Mouse (Mus musculus) cerebellum, adult 8-10 months (tissue): Measurements from ENCODE around the gene Cryba2.

Experiments
- DNase-seq: peaks from one replicate; pipeline ENCODE4 v3.0.0; 2022

Gene Cryba2

DNA sequence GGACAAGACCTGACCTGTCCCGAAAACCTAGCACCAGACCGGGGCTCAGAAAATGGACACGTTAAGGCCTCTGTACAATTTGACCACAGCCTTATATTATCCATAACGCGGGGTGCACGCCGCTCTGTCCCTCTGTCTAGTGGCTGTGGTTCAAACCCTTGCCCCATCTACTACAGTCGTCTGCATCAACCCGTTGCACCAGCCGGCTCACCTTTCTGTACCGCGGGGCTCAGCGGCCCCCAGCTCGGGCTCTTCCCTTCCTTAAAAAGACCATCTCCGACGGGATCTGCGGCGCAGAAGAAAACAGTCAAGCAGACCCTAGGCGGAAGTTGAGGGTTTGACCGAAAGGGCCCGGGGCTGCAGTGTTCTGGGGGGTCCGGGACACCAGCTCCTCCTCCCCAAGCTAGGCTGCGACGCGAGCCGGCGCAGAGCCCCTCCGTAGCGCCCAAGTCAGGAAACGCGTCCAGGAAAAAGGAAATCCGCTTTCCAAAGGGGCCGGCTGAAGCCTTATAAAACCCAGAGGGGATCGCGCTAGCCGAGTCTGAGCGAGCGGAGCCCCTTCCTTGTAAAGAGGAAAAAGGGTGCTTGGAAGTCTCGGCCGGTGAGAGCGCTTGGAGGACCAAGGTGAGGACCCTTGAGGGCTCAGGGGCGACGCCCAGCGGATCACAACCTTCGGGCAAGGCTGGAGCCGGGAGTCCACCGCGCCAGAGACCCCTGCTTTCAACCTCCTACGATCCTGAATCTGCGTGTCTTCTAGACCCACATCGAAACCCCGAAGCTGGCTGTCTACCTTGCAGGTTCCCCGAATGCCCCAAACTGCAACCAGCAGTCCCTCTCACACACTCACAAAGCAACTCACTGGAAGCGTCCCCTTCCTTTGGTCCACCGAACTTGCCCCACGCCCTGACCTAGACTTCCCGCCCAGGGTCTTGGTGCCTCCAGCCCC, 8.5 kb downstream of the Cryba2 start:
- no peak for DNase-seq

DNA sequence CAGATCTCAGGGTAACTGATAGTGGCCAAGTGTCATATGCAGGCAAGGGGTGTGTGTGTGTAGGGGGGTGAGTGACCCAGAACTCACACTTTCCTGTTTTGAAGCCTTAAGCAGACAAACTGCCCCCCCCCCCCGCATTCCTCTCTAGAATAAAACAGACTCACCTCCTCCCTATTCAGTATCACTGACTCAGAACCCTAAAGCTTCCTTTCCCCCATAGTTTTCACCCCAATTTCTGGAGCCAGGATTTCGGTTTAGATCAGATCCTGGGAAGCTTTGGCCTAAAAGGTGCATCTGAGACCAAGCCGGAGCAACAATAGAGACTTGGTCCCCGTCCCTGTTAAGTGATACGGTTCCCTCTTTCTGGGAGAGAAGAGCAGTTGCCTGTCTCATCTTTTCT, 9.5 kb downstream of the Cryba2 start:
- no peak for DNase-seq

DNA sequence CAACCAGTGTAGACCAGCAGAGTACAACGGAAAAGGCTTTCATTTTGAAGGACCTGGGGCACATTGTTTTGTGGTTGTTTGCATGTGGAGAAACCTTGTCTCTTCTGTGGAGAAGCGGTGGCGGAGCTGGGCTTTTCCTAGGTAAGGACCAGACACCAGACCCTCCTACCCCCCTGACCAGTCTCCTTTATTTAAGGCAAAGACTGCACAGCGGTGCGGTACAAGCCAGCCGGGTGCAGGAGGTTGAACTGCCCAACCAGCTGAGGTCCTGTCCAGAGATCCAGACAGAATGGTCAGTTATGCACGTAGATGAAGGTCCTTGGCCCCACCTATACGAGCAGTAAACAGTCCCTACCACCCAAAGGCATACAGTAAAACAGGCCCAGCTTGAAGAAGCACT, 10.1 kb downstream of the Cryba2 start:
- DNase-seq, result no peak

DNA sequence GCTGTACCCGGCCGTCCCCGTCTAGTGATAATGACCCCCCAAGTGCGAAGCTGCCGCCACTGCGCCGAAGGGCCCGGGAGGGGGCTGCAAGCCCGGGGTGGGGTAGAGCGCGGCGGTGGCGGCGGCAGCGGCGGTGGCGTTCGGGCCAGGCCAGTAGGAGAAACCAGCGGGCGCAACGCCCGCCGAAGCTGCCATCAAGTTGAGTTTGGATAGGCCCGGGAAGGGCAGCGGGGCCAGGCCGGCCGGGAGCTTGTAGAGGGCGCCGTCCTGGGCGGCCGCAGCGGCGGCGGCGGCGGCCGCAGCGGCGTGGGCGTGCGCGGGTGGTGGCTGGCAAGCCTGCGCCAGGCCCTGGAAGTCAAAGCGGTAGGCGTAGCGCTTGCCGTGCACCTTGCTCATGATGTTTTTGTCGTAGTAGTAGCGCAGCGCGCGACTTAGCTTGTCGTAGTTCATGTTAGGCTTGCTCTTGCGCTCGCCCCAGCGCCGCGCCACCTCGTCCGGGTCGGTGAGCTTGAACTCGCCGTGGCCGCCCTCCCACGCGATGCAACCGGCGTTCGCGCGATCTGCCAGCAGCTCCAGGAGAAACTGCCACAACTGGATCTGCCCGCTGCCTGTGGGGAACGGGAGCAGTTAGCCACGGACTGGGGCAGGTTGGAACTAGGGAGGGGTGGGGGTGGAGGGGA, 10.7 kb downstream of the Cryba2 start:
- DNase-seq, result no peak

DNA sequence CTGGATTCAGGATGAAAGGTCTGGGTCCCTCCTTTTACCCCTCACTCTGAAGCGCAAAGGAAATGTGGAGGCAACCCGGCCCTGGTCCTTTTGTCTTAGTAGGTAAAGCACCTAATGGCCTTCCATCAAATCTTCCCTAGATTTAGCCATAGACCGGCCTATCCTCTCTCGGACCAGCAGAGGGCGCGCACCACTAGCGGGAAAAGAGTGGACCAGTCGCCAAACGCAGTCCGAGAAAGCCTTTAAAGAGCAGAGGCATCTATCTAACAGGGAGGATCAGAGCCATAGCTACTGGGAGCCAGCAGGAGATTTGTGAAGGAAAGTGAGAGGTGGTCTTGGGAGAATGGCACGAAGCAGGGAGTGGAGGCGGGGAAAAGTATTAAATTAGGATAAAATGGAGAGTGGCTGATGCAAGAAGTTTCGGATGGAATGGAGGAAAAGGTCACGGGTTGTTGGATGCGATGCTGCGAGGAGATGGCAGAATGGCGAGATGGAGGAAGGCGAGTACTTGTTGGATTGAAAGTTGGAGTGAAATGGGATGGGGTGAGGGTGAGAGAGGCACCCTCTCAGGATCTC, 12.1 kb downstream of the Cryba2 start:
- peak; percentile 73 for DNase-seq

DNA sequence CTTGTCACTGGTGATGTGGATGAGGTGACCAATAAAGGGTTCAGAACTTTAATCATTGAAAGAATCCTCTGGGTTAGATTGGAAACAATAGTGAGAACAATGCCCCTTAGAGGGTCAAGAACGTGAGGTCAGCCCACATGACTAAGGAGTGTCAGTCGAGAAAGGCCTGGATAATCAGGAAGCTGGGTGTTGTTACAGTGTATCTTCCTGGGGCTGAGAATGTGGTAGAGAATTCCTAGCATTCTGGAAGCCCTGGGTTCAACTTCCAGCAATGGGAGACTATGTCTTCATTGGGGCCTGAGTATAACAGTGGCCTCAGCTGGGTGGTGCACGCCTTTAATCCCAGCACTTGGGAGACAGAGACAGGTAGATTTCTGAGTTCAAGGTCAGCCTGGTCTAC, 15.7 kb downstream of the Cryba2 start:
- DNase-seq, result no peak

DNA sequence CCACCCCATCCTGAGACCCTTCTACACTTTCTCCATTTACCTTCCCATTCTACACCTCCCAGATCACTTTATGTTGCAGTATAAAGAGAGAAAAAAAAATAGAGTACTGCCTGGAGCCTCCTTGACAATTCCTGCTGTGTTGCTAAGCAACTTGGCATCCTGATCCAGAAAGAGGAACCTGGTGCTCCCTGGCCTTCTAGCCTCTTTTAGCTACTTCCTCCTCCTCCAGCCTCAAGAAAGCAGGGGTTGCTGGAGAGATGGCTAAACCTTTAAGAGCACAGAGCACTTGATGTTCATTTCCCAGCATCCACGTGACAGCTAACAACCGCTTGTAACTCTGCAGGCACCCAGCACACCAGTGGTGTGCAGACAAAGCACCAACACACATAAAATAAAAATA, 20.7 kb downstream of the Cryba2 start:
- no peak for DNase-seq

DNA sequence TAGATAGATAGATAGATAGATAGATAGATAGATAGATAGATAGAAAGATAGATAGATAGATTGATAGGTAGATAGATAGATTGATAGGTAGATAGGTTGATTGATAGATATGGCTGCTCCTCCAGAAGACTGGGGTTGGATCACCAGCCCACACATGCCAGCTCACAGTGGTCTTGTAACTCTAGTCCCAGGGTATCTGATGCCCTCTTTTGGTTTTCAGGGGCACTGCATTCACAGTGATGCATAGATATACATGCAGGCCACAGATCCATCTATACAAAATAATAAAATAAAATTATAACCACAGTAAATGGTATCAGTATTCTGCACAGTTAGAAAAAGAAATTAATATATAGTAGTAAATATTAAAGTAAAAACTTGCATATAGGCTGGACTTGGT, 31.2 kb downstream of the Cryba2 start:
- DNase-seq, result no peak

DNA sequence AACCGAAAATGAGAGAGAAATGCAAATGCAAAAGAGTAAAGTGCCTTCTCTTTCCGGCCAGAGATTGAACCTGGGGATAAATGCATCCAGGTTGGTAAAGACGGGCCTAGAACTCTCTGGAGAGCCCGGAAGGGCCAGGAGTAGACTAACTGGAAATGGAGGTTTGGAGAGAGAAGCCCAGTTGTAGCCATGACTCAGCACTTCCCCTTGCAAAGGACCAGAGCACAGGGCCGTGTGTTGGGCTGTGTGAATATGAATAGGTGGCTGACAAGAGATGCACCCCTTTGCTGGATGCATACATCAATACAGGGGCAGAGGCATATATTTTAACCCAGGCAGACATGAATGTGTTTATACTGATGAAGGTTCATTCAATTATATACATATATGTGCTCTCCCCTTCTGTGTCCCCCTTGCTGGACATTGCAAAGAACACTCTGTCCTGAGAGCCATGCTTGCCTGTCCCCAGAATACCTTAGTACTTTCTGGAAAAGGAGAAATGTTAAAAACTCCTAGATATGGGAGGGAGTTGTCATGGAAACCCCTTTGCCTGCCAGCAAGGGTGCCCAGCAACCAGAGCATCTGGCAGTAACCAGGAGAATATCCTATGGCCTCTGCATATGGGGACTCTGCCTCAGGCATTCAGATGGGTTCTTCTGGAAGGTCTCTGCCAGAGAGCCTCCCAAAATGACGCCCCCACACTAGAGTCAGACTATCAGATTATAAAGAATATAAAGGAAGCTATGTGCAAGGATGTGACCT, 33.5 kb downstream of the Cryba2 start:
- DNase-seq, result peak; percentile 25

DNA sequence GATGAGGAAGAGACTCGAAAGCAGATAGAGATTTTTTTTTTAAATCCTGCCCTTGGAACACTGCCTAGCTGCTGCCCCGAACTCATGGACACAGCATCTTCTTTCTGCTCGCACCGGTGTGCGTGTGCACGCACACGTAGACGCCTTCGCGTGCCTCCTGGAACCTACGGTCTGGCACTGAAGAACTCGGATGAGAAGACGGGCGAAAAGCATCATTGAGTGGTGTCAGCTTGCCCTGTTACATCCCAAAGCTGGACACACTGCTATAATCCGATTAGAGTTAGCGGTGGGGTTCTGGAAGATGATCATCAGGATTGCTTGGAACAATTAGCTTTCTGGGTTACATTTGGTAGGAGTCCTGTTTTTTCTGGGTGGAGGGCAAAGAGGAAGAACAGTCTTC, 34.1 kb downstream of the Cryba2 start:
- no peak for DNase-seq

DNA sequence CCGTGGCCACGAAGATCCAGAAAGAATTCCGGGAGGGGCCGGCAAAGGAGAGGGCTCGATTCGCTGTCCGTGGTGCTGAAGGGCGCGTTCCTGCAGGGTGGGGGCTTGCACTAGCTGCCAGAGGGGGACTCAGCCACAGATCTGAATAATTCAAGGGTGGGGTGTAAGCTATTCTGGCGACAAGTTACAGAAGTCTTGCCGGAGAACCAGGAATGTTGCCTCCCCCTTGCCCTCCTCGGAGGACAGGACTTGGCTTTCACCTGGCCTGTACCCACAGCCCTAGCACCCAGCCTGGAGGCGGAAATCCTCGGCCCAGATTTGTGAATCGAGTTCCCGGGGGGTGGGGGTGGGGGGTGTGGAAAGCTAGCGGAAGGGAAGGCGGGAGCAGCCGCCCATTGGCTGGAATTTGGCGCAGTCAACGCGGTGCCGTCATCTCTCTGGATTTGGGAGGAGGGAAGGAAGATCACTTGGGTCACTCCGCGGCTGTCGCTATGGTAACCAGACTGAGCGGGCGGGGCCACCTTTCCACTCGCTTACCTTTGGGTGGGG, 34.7 kb downstream of the Cryba2 start:
- DNase-seq, result peak; percentile 97

DNA sequence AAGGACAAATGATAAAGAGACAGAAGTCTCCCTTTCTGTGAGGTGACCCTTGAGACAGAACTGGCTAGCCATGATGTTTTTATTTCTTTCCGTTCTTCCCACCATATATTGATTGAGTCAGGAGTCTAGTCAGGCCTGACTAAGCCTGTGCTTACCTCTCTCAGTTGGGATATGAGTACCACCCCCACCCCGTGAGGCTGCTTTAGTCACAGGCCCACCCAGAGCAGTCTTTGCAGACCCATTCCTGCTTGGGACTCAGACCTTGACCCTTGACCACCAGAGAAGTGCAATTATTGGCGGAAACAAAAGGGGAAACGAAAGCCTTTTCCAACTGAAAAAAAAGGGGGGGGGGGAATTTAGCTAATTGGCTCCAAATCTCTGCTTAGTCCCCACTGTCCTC, 35.3 kb downstream of the Cryba2 start:
- peak; percentile 35 for DNase-seq

DNA sequence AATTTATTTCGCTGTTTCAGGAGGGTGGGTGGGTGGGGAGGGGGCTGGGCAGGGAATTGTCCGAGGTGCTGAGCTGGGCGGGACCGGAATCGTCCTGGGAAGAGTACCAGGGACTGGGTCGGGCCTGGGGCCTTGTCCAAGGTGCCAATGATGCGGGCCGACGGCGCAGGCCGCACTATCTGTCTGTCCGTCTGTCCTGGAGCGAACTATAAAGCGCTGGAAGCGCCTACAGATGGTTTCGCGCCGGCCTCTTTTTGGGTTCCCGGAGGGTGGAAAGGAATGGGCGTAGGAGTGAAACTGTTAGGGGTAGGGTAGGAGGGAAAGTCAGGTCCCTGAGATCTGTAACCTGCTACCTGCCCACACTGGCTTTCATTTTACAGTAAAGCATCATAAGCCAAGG, 35.7 kb downstream of the Cryba2 start:
- DNase-seq, result peak; percentile 30

DNA sequence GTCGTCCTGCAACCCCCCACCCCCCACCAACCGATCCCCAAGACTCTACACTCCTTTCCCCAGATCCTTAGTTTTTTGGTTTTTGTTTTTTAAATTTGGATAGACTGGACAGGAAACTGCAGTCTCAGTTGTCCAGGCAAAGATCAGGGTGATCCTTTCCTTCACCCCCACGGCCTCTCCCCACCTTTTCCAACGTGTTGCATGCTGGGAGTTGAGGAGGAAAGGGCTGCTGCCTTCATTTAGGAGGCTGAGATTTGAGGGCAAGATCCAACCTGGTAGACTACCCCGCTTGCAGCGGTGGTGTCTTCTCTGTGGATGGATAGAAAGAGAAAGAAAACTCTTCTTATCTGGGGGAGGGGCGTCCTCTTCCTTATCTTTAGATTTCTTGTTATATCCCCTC, 36.2 kb downstream of the Cryba2 start:
- DNase-seq, result peak; percentile 33

DNA sequence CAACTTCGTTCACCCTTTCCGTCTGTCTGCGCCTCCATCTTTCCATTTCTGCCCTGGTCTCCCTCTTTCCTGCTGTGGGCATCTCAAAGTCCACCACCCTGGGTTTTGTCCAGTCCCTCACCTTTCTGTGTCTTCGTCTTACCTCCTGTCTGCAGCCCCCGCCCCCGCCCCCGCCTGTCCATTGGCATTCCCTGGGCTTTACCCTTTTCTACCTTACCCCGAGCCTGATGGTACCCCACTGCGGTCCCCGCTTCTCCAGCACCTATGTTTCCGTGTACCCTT, 36.6 kb downstream of the Cryba2 start:
- peak; percentile 34 for DNase-seq

DNA sequence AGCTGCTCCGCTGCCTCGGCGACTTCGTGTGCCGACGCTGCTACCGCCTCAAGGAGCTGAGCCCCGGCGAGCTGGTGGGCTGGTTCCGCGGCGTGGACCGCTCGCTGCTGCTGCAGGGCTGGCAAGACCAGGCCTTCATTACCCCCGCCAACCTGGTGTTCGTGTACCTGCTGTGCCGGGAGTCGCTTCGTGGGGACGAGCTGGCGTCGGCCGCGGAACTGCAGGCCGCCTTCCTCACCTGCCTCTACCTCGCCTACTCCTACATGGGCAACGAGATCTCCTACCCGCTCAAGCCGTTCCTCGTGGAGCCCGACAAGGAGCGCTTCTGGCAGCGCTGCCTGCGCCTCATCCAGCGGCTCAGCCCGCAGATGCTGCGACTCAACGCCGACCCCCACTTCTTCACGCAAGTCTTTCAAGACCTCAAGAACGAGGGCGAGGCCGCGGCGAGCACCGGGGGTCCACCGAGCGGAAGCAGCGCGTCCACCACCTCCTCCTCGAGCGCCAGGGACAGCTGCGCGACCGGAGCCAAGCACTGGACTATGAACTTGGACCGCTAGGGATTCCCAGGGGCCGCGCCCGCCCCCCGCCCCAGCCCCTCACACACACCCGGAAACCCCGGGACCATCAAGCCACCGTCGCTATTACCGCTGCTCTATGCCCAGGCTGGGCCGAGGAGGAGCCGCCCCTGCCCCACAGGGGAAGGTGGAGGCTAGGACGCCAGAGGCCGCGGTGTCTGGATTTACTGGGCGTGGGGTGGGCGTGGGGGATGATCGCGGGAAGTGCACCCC, 37.1 kb downstream of the Cryba2 start:
- peak; percentile 53 for DNase-seq

DNA sequence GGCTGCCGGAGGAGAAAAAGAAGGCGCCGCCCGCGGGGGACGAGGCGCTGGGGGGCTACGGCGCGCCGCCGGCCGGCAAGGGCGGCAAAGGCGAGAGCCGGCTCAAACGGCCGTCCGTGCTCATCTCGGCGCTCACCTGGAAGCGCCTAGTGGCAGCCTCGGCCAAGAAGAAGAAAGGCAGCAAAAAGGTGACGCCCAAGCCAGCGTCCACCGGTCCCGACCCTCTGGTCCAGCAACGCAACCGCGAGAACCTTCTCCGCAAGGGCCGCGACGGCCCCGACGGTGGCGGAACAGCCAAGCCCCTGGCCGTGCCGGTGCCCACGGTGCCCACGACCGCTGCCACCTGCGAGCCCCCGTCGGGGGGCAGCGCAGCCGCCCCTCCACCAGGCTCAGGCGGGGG, 37.8 kb downstream of the Cryba2 start:
- no peak for DNase-seq

DNA sequence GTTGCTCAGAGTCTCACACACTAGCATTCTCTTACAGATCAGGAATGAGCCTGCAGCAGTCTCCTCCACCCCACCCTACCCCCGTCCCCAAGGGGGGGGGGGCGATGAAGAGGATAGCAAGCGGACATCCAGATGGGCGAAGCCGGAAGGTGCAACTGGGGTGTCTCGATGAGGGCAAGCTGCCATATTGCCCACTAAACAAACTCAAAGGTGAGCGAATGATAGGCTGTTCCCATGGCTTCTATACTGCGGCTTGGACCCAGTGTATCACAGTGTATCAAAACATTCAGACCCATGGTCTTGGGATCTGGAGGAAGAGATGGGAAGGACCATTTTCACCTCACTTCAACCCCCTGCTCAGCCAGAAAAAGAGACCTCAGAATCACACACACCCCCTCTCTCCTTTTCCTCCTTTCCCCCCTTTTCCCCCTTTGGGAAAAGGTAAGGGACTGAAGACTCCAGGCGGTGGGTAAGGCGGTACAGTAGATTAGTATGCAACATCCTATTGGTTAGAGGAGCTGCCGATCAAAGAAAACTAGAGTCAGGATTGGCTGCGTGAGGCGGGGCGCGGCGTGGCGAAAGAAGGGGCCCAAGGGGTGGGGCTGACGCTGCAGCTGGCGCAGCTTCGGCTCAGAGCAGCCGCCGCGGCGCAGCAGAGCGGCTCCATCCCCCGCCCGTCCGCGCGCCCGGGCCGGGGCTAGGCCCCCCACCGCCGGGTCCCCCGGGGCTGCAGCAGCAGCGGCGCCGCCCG, 38.5 kb downstream of the Cryba2 start, which contains the start of gene Cdk5r2:
Cdk5r2 (plus strand) TSS at position 629 of the 751 bp plus-strand sequence.
- peak; percentile 98 for DNase-seq

DNA sequence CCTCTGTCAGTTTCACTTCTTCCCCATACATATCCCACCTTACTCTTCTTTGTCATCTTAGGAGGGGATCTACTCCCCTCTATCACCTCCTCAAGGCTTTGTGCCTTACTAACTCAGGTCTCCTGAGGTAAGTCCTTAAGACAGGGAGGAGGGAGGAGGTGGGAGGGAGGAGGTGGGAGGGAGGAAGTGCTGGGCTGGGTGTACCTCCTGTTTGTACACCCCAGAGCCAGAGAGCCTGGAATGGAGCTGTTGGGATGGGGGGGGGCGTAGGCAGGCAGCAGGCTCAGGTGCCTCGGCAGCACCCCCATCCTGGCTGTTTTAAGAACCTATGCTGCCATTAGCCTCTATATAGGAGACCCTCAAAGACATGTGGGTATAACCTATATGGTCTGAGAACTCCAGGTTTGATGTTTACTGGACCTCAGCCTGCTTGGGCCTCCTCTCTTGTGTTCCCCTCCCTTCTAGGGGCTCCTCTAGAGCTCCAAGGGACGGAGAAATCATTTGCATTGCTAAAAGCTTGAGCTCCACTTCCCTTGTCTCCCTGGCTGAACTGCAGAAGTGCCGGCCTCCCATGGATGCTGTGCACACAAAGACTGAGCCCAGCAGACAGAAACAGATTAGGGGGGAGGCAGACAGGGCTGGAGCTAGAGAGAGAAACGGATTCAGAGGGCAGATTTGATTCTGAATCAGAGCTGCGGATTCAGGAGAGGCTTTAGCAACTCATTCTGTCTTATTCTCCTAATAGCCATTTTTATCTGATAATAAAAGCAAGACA, 41.8 kb downstream of the Cryba2 start:
- DNase-seq, result no peak

DNA sequence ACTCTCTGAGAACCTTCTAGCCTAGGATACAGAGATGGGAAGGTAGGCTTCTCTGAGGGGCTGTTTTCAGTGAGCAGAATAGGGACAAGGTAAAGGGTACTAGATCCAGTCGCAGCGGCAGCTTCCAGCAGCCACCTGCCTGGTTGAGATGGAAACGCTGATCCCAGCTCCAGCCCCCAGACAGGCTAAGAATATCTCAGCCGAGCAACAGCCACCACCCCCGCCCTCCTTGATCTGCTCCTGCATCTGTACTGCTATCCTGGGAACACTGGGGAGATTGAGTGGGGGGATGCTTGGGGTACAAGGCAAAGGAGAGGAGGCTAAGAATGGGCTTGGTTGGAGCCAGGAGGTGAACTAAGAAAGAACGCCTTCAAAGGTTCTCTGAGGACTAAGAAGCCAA, 42.7 kb downstream of the Cryba2 start:
- DNase-seq, result no peak

DNA sequence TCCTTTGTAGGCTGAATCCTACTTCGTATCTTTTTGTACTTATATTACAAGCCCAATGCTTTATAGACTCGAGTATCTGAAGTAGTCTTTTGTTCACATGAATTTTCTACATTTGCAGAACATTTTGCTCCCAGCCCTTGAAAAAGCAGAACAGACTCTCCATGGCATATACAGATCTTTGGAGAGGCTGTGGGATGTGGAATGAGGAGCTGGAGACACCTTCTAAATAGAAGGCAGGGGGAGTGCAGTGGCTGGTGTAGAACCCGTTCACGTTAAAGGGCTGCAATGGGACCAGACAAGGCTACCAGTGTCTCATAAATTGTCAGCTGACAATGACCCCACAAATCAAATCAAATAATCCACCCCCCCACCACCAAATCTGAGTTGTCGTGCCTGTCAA, 44.0 kb downstream of the Cryba2 start:
- DNase-seq, result no peak
